Mouse (Mus musculus): ENCODE data around the gene Ifnar1. TPM values are rescaled to one million over a fixed set of nuclear protein-coding genes. Genes with fewer than 3 reads are reported as not detected.

Gene Ifnar1
- polyA plus RNA-seq, 1 experiment, result 26.7 TPM

GRCm38 (mm10) chr16:91461066-91461638 is 23.9 kb upstream of the Ifnar1 start:
- no peak for DNase-seq (ENCODE audit: low read depth)

GRCm38 (mm10) chr16:91461773-91462181 is 23.3 kb upstream of the Ifnar1 start:
- DNase-seq (ENCODE audit: low read depth), result no peak

- no peak for DNase-seq (ENCODE audit: low read depth)
Measured at GRCm38 (mm10) chr16:91462644-91463043, 22.4 kb upstream of the Ifnar1 start.

GRCm38 (mm10) chr16:91463400-91463799 is 21.6 kb upstream of the Ifnar1 start:
- DNase-seq (ENCODE audit: low read depth), result no peak

- no peak for DNase-seq (ENCODE audit: low read depth)
Measured at GRCm38 (mm10) chr16:91463836-91464400, 21.1 kb upstream of the Ifnar1 start.

GRCm38 (mm10) chr16:91464594-91465504 is 20.2 kb upstream of the Ifnar1 start:
- DNase-seq (ENCODE audit: low read depth), result no peak

- DNase-seq (ENCODE audit: low read depth), result no peak
Measured at GRCm38 (mm10) chr16:91465505-91466240, 19.4 kb upstream of the Ifnar1 start.

GRCm38 (mm10) chr16:91466566-91466965 is 18.5 kb upstream of the Ifnar1 start:
- DNase-seq (ENCODE audit: low read depth), result no peak

- DNase-seq (ENCODE audit: low read depth), result no peak
Measured at GRCm38 (mm10) chr16:91470470-91470869, 14.6 kb upstream of the Ifnar1 start.

GRCm38 (mm10) chr16:91471481-91471880 is 13.6 kb upstream of the Ifnar1 start:
- DNase-seq (ENCODE audit: low read depth), result no peak

GRCm38 (mm10) chr16:91475753-91476152 is 9.3 kb upstream of the Ifnar1 start:
- DNase-seq (ENCODE audit: low read depth), result no peak

- DNase-seq (ENCODE audit: low read depth), result no peak
Measured at GRCm38 (mm10) chr16:91478067-91478466, 7.0 kb upstream of the Ifnar1 start.

- DNase-seq (ENCODE audit: low read depth), result no peak
Measured at GRCm38 (mm10) chr16:91480517-91480916, 4.5 kb upstream of the Ifnar1 start.

- DNase-seq (ENCODE audit: low read depth), result no peak
Measured at GRCm38 (mm10) chr16:91484387-91484786, 651 bp upstream of the Ifnar1 start.

GRCm38 (mm10) chr16:91485841-91486240 is 803 bp downstream of the Ifnar1 start:
- DNase-seq (ENCODE audit: low read depth), result no peak

- no peak for DNase-seq (ENCODE audit: low read depth)
Measured at GRCm38 (mm10) chr16:91488066-91488465, 3.0 kb downstream of the Ifnar1 start.

GRCm38 (mm10) chr16:91490897-91491296 is 5.9 kb downstream of the Ifnar1 start:
- no peak for DNase-seq (ENCODE audit: low read depth)

- no peak for DNase-seq (ENCODE audit: low read depth)
Measured at GRCm38 (mm10) chr16:91491473-91491872, 6.4 kb downstream of the Ifnar1 start.

- DNase-seq (ENCODE audit: low read depth), result no peak
Measured at GRCm38 (mm10) chr16:91495501-91495900, 10.5 kb downstream of the Ifnar1 start.

- DNase-seq (ENCODE audit: low read depth), result no peak
Measured at GRCm38 (mm10) chr16:91496206-91496605, 11.2 kb downstream of the Ifnar1 start.

- no peak for DNase-seq (ENCODE audit: low read depth)
Measured at GRCm38 (mm10) chr16:91496766-91497165, 11.7 kb downstream of the Ifnar1 start.

GRCm38 (mm10) chr16:91498041-91498440 is 13.0 kb downstream of the Ifnar1 start:
- DNase-seq (ENCODE audit: low read depth), result no peak

Data from gonadal fat pad, adult 2 months (tissue).